Mouse (Mus musculus): ENCODE measurements at regions not wholly inside any gene's neighbourhood (a gene's known extent, or its start where the extent isn't known, plus 50 kb on each side); places are given as distances from the start of the nearest gene placed in this dataset.

DNA sequence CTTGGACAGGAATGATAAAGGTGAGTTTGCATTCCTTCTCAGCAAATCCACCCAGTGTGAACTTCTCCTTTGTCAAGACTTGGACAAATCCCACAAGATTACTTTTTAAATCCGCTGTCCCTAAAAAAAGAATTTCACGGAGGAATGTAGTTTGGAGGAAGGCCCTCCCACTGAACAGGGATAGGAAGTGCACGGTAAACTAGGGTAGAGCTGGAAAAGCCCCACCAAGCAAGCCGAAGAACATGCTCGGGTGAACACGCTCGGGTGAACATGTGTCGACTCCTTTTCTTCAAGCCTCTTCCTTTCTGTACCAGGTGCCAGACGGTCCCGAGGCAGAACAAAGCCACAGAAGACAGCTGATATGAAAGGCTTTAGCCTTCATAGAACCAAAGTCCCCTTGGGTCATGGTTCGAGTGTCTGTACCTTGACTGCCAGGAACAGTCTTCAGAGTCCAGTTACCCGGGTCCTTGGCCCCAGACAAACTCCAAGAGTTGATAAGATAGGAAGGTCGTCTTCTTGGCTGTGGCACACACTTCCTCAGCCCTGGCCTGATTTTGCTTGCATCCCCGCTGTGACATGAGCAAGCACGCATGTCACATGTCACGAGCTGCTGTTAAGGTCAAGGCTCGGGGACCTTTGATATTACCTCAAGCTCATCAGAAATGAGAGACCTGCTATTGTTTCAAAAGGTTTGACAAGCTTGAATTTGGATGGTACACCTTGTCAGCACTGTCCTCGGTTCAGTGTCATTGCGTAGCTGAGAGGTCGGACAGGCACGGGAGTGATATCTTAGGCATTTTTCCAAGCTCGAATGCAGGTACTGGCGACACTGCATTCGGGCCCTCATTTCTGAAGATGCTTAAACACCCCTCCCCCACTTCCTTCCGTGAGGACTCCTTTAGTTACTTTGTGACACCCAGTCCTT lies 51.5 kb upstream of the Ryk start:
- no peak for DNase-seq (ENCODE audit: low spot score in 2 of 2)

DNA sequence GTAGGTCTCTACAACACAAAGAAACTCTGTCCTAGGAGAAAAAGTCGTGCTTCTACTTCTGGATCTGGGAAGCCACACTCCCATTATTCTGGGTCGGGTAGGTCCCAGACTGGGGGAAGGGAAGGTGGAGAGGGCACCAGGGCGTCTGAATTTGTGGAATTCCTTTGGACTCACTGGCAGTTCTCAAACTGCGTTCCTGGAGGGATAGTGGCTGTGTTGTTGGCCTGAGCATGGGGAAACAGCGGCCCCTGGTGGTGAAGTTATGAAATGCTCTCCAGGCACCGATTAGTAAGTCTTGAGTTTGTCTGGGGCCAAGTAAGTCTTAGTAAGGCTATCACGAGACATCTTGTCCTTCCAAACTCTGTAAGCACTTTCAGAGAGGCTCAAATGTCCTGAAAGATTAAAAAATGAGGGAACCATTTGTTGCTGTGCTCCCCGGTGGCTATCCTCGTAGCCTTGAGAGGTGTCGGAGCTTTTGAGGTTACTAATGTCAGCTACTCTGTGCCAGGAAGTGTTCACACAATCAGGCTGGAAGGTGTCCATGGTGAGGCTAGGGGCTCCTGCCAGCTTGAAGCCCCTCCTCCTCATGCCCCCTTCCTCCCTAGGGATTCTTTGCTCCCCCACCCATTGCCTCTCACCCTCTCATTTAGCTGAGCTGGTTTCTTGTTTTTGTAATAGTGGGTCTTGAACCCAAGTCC lies 50.2 kb upstream of the Ryk start:
- DNase-seq (ENCODE audit: low spot score in 2 of 2) = peak in 1 of 2 experiments; percentile 89
